Mouse (Mus musculus): ENCODE measurements at regions not wholly inside any gene's neighbourhood (a gene's known extent, or its start where the extent isn't known, plus 50 kb on each side); places are given as distances from the start of the nearest gene placed in this dataset.
"Not testable (repeated sequence)": the region's sequence is repeated elsewhere in the genome, so short reads cannot be mapped to it uniquely, and the experiment has no call there.

DNA sequence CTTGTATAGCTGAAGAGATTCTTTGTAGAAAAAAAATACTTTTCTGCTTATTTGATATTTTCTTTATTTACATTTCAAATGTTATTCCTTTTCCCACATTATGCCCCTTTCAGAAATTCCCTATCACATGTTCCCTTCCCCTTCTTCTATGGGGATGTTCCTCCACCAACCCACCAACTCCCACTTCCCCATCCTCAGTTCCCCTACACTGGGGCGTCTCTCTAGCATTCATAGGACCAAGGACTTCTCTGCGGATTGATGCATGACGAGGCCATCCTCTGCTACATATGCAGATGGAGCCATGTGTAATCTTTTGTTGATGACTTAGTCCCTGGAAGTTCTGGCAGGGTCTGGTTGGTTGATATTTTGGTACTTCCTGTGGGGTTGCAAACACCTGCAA, 520.5 kb upstream of the Zfp386 start:
- no peak for DNase-seq (ENCODE audit: low read depth)

DNA sequence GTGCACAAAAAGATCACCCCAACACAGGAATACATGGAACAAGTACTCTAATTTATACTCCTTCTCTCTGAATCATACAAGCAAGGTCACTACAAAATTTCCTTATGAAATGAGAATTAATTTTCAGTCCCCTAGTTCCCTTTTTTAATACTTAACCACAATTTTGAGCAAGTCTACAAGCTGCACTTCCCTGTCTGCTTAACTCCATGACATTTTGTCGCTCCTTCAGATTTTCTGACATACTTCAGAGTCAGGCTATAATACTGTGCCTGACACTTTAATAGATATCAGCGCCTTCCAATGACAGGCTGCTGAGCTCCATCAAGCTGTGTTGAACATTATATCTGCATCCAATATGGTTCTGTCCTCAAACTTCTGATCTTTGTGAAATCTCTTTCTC, 505.0 kb upstream of the Zfp386 start:
- no peak for DNase-seq (ENCODE audit: low read depth)

DNA sequence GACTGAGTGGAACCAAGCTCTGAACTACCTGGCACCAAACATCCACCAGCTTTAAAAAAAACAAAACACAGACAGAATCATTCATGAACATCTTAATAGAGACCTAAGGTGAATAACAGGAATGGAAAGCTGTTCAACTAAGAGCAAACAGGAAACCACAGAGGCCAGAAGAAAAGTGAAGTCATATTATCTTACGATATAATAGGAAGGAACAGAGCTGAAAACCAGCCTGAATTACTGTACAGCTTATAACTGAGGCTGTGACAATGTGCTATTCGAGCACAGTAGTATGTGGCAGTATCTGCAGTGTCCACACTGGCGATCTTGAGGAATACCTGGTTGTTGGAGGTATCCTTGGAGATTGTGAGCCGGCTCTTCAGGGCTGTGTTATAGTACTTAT, 480.6 kb upstream of the Zfp386 start:
- peak; percentile 22 for DNase-seq (ENCODE audit: low read depth)

DNA sequence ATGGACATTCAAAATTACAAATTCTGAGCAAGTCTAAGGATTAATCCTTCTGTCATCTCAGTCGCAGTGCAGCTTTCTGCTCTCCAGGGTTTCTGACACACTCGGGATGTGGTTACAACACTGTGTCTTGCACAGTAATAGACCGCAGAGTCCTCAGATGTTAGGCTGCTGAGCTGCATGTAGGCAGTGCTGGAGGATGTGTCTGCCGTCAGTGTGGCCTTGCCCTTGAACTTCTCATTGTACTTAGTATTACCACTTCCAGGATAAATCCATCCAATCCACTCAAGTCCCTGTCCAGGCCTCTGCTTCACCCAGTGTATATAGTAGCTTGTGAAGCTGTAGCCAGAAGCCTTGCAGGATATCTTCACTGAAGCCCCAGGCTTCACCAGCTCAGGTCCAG, 454.5 kb upstream of the Zfp386 start:
- DNase-seq (ENCODE audit: low read depth), result peak; percentile 43

DNA sequence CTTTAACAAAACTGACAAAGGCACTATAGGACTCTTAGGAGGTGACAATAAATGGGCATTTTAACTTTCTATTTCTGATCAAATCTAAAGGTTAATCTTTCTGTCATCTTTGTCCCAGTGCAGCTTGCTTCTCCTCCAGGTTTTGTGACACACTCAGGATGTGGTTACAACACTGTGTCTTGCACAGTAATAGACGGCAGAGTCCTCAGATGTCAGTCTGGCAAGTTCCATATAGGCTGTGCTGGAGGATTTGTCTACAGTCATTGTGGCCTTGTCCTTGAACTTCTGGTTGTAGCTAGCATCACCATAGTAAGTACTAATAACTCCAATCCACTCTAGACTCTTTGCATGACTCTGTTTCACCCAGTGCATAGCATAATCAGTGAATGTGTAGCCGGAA, 443.8 kb upstream of the Zfp386 start:
- DNase-seq (ENCODE audit: low read depth), result peak; percentile 30

DNA sequence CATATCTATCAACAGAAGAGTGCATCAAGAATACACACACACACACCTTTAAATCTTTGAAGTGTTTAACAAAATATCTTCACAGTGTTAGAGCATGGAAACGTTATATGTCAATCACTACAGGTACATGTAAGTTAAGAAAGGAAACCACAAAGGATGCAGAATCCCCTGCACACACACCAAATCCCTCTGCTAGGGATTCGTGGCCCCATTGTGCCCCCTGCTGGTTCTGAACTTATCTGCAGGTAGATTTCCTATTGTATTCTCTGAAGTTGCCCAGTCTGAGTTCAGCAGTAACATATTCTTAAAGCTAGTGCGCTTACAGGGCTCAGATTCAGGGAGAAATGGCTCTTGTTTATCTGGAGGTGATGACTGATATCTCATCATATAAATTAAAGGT, 442.6 kb upstream of the Zfp386 start:
- peak; percentile 78 for DNase-seq (ENCODE audit: low read depth)

DNA sequence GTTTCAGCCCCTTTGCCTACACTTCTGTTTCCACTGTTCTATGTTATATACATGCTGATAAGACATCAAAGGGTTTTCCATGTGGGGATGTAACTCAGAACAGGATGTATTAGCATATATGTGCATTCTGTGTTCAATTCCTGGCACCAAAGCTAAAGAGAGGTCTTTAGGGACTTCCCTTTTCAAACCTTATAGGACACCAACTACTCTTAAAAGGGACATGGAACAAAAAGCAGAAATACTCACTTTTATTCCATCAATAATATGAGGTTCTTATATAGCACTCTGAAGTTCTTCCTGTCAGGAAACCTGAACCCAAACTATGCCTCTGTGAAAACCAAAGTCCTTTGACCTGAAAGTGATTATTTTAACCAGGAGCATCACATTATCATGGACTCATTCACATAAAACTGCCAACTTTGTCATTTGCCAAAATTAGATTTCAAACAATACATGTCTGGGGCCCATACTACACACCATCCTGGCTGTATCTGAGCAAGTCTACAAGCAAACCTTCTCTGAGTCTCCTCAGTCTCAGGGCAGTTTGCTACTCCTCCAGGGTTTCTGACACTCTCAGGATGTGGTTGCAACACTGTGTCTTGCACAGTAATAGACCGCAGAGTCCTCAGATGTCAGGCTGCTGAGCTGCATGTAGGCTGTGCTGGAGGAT, 424.8 kb upstream of the Zfp386 start:
- peak; percentile 26 for DNase-seq (ENCODE audit: low read depth)

DNA sequence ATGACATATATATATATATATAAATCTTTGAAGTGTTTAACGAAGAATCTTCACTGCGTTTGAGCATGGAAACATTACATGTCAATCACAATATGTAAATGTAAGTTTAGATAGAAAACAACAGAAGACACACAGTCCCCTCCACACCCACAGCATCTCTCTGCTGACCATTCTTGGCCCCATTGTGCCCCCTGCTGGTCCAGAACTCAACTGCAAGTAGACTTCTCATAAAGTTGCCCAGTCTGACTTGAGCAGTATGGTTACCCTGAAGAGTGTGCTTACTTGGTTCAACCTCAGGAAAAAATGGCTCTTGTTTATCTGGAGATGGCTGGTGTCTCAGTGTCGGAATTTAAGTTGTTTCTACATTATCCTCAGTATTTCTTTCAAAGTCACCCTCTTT, 423.3 kb upstream of the Zfp386 start:
- DNase-seq (ENCODE audit: low read depth), result peak; percentile 51

DNA sequence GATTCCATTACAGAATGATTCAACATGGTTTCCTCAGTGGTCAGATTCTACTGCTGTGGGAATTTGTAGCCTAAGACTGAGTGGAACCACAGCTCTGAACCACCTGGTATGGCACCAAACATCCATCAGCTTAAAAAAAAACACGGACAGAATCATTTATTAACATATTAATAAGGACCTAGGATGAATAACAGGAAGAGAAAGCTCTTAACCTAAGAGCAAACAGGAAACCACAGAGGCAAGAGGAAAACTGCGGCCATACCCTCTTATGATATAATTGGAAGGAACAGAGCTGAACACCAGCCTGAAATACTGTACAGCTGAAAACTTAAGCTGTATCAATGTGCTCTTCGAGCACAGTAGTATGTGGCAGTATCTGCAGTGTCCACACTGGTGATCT, 399.9 kb upstream of the Zfp386 start:
- DNase-seq (ENCODE audit: low read depth), result no peak

DNA sequence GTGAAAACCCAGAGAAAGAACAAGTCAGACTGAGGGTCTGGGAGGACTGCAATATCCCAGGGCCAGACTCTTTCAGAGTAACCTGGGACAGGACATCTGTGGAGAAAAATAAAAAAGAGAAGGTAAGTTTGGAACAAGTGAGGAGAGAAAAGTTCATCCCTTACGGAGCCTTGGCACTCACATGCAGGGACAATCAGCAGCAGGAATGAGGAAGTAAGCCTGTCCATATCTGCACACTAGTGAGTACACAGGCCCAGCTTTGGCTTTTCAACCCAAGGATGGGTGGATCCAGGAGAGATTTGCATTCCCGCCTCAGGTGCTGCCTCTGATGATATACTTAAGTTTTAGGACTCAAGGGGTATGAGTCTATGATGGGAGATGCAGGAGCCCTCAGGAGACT, 399.4 kb upstream of the Zfp386 start:
- DNase-seq (ENCODE audit: low read depth), result not testable (repeated sequence)

DNA sequence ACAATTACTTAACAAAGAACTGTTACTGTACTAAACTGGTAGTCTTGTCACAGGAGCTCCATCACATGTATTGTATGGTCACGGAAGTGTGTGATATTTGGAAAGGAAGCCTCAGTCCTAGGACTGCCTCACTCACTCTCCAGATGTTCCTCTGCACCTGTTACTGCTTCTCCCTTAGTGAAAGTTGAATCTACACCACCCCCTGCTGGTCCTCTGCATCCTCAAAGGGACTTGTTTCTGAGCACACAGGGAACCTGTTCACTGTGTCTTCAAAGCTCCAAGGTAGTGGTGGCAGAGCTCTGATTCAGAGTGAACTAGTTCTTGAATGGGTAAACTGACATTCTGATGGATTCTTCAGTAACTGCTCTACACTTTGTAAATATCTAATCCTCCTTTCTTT, 391.7 kb upstream of the Zfp386 start:
- peak; percentile 60 for DNase-seq (ENCODE audit: low read depth)

DNA sequence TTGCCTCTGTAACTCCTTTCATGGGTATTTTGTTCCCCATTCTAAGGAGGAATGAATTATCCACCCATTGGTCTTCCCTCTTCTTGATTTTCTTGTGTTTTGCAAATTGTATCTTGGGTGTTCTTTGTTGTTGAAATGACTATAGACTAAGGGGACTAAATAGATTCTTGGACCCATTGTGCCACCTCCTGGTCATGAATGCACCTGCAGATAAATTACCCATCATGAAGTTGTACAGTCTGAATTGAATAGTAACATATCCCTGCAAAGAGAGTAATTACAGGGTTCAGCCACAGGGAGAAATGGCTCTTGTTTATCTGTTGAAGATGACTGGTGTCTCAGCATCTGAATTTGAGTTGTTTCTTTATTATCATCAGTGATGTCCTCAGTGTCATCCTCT, 383.4 kb upstream of the Zfp386 start:
- peak; percentile 61 for DNase-seq (ENCODE audit: low read depth)

DNA sequence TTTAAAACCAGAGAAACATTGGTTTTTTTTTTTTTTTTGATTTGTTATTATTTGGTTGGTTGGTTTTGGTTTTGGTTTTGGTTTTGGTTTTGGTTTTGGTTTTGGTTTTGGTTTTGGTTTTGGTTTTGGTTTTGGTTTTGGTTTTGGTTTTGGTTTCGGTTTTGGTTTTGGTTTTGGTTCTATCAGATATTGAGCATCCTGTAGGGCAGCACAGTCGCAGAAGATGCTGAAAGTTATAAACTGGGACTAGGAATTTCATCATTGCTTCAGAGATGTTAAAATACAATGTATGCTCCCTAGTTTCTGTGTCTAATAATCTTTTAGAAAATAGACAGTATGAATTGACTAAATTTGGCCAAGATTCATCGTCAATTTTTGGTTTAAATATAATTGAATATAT, 375.8 kb upstream of the Zfp386 start:
- peak; percentile 61 for DNase-seq (ENCODE audit: low read depth)

DNA sequence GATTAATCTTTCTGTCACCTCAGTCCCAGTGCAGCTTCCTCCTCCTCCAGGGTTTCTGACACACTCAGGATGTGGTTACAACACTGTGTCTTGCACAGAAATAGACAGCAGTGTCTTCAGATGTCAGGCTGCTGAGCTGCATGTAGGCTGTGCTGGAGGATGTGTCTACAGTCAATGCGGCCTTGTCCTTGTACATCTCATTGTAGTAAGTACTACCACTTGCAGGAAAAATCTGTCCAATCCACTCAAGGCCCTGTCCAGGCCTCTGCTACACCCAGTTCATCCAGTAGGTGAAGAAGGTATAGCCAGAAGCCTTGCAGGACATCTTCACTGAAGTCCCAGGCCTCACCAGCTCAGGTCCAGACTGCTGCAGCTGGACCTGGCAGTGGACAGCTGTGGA, 355.7 kb upstream of the Zfp386 start:
- peak; percentile 54 for DNase-seq (ENCODE audit: low read depth)

DNA sequence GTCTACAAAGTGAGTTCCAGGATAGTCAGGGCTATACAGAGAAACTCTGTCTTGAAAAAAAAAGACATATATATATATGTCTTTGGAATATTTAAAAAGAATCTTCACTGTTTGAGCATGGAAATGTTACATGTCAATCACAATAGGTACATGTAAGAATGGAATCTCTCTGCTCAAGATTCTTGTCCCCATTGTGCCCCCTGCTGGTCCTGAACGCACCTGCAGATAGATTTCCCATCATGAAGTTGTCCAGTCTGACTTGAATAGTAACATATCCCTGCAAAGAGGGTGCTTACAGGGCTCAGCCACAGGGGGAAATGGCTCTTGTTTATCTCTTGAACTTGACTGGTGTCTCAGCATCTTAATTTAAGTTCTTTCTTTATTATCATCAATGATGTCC, 337.7 kb upstream of the Zfp386 start:
- DNase-seq (ENCODE audit: low read depth), result not testable (repeated sequence)

DNA sequence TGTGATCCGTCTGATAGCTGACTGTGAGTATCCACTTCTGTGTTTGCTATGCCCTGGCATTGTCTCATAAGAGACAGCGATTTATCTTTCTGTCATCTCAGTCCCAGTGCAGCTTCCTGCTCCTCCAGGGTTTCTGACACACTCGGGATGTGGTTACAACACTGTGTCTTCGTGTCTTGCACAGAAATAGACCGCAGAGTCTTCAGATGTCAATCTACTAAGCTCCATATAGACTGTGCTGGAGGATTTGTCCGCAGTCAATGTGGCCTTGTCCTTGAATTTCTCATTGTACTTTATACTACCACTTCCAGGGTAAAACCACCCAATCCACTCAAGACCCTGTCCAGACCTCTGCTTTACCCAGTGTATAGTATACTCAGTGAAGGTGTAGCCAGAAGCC, 305.5 kb upstream of the Zfp386 start:
- DNase-seq (ENCODE audit: low read depth), result peak; percentile 27

DNA sequence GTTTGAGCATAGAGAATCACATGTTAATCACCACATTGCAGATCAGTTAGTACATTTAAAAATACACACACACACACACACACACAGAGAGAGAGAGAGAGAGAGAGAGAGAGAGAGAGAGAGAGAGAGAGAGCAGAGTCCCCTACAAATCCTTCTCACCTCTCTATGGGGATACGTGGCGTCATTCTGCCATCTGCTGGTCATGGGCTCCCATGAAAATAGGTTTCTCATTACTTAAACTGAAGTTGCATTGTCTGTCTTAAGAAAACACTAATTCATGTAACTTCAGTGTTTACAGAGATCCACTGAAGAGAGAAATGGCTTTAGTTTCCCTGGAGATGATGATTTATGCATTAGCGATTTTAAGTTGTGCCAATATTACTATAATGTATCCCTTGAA, 297.9 kb upstream of the Zfp386 start:
- peak; percentile 58 for DNase-seq (ENCODE audit: low read depth)

DNA sequence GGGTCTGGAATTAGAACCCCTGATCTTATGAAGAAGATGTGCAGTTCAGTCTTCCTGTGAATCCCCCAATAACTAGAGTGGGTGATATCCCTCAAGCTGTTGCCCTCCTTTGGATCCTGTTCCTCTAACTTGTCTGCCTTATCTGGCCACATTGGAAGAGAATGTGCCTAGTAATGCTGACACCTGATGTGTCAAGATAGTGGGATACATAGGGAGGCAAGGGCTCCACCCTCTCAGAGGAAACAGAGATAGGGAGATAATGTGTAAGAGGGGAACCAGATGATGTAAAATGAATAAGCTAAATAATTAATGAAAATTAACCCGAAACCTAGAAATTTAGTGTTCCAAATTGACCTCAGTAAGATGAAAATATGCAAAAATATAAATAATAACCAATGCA, 294.4 kb upstream of the Zfp386 start:
- not testable (repeated sequence) for DNase-seq (ENCODE audit: low read depth)

DNA sequence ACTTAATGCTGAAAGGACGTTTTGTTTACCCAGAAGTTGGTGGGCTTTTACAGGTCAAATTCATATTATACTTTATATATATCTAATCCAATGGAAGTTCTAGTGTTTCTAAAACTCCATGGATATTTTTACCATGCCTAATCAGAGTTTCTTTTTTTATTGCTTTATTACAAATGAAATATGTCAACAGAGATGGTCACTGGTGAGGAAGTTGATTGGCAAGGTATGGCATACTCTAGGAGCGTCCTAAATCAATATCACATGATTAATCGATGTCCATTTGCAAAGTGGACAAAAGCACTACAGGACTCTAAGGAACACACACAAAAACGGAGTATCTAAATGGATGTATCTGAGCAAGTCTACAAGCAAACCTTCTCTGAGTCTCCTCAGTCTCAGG, 290.0 kb upstream of the Zfp386 start:
- peak; percentile 21 for DNase-seq (ENCODE audit: low read depth)

DNA sequence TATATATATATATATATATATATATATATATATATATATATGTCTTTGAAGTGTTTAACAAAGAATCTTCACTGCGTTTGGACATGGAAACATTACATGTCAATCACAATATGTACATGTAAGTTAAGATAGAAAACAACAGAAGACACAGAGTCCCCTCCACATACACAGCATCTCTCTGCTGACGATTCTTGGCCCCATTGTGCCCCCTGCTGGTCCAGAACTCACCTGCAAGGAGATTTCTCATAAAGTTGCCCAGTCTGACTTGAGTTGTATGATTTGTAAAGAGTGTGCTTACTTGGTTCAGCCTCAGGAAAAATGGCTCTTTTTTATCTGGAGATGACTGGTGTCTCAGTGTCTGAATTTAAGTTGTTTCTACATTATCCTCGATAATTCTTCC, 288.5 kb upstream of the Zfp386 start:
- DNase-seq (ENCODE audit: low read depth), result peak; percentile 52

DNA sequence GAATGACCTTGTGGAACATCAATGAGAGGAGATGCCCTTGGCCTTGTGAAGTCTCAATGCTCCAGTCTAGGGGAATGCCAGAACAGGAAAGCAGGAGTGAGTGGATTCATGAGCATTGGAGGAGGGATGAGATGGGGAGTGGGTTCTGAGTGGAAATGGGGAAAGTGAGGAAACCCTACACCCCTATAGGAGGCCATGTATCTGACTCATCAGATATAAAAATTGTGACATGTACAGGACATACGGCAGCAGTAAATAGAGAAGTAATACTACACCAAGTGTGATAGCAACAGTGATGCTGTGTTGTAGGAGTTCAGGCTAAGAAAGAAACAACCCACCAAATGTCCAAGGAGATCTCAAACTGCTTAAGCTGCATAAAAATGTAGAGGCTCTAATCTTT, 285.8 kb upstream of the Zfp386 start:
- not testable (repeated sequence) for DNase-seq (ENCODE audit: low read depth)

DNA sequence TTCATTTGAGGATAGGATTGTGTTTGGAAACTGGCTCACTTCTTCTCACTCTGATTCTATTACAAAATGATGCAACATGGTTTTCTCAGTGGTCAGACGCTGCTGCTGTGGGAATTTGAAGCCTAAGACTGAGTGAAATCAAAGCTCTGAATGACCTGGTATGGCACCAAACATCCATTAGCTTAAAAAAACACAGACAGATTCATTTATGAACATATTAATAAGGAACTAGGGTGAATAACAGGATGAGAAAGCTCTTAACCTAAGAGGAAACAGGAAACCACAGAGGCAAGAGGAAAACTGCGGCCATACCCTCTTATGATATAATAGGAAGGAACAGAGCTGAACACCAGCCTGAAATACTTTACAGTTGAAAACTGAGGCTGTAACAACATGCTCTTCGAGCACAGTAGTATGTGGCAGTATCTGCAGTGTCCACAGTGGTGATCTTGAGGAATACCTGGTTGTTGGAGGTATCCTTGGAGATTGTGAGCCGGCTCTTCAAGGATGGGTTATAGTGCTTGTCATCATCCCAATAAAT, 282.5 kb upstream of the Zfp386 start:
- DNase-seq (ENCODE audit: low read depth), result not testable (repeated sequence)

DNA sequence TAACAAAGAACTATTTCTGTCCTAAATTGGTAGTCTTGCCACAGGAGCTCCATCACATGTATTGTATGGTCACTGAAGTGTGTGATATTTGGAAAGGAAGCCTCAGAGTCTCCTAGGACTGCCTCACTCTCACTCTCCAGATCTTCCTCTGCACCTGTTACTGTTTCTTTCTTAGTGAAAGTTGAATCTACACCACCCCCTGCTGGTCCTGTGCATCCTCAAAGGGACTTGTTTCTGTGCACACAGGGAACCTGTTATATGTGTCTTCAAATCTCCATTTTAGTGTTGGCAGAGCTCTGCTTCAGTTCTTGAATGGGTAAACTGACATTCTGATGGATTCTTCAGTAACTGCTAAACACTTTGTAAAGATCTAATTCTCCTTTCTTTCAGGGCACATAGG, 276.3 kb upstream of the Zfp386 start:
- DNase-seq (ENCODE audit: low read depth), result not testable (repeated sequence)

DNA sequence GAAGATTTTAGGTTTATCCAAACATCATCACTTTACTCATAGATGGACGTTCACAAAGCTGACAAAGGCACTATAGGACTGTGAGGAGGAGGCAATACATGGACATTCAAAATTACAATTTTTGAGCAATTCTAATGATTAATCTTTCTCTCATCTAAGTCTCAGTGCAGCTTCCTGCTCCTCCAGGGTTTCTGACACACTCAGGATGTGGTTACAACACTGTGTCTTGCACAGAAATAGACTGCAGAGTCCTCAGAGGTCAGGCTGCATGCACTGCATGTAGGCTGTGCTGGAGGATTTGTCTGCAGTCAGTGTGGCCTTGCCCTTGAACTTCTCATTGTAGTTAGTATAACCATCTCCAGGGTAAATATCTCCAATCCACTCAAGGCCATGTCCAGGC, 257.2 kb upstream of the Zfp386 start:
- DNase-seq (ENCODE audit: low read depth), result peak; percentile 35
